Mouse (Mus musculus) midbrain, embryonic 15.5 days (tissue): ENCODE measurements around the gene Cib1. TPM values are rescaled to one million over a fixed set of nuclear protein-coding genes. Genes with fewer than 3 reads are reported as not detected.

ENCODE experiments used
- ATAC-seq: fragments of 200-750 bp; cut with Nextera tagmentation; replicated peaks from 2 replicates; pipeline ENCODE4 v1.8.0; 2017; ENCODE audit warnings: moderate TSS enrichment
- H3K27ac ChIP-seq: fragments of 300-500 bp; sonication (generic); 2 replicates; pipeline ENCODE4 v1.5.1; 2015; ENCODE audit warnings: mild to moderate bottlenecking, inconsistent platforms
- H3K27me3 ChIP-seq: fragments of 300-500 bp; sonication (generic); replicated peaks from 2 replicates; pipeline ENCODE4 v1.6.1; 2015; ENCODE audit warnings: inconsistent platforms
- H3K36me3 ChIP-seq: fragments of 300-500 bp; sonication (generic); replicated peaks from 2 replicates; pipeline ENCODE4 v1.6.1; 2015; ENCODE audit warnings: inconsistent platforms
- H3K4me1 ChIP-seq: fragments of 300-500 bp; sonication (generic); 2 replicates; pipeline ENCODE4 v1.6.1; 2015; ENCODE audit warnings: inconsistent platforms
- H3K4me2 ChIP-seq: fragments of 300-500 bp; sonication (generic); 2 replicates; pipeline ENCODE4 v1.6.1; 2015; ENCODE audit warnings: inconsistent platforms, mild to moderate bottlenecking, moderate library complexity
- H3K4me3 ChIP-seq: fragments of 300-500 bp; sonication (generic); 2 replicates; pipeline ENCODE4 v1.5.1; 2015; ENCODE audit warnings: mild to moderate bottlenecking, inconsistent platforms
- H3K9ac ChIP-seq: fragments of 300-500 bp; sonication (generic); 2 replicates; pipeline ENCODE4 v1.6.1; 2015; ENCODE audit warnings: mild to moderate bottlenecking, inconsistent platforms
- H3K9me3 ChIP-seq: fragments of 300-500 bp; sonication (generic); 2 replicates; pipeline ENCODE4 v1.6.1; 2016; ENCODE audit warnings: inconsistent platforms
- WGBS: fragments of 180-500 bp; shearing (Covaris S2); methylation state at CpG from one replicate; pipeline ENCODE4 v1.1.7; 2015; ENCODE audit warnings: mixed read lengths; 5-methylcytosine and 5-hydroxymethylcytosine counted together
- polyA plus RNA-seq: library from polyadenylated mRNA; unstranded; fragments of >200 nt; fragmentation: Nextera tagmentation; extraction: Ambion mirVana; gene quantifications from 2 replicates; pipeline ENCODE4 v1.2.1, GENCODE M21; 2015

Cib1 gene
- polyA plus RNA-seq, 1 experiment from 2014 or later = 29.7 TPM

DNA sequence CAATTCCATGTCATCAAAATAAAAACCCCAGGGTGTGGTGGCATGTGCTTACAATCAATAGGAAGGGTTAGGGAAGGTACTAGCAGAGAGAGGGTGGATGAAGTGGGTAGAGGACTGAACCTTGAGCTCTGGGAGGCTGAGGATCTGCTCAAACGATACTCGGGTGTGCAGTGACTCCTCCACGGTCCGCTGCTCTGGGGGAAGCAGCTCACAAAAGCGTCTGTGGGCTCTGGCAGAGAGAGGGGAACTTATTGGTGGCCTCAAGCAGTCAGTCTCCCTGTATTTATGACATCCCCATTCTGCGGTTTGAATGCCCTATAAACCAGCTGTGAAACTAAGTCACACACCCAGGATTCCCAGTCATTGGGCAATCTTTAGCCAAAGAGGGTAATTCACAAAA, 2.4 kb downstream of the Cib1 start:
- no peak for ATAC-seq
- 45% methylated on average over 6 of the region's 6 CpGs for WGBS
- H3K27ac ChIP-seq = no peak overlapping the region

DNA sequence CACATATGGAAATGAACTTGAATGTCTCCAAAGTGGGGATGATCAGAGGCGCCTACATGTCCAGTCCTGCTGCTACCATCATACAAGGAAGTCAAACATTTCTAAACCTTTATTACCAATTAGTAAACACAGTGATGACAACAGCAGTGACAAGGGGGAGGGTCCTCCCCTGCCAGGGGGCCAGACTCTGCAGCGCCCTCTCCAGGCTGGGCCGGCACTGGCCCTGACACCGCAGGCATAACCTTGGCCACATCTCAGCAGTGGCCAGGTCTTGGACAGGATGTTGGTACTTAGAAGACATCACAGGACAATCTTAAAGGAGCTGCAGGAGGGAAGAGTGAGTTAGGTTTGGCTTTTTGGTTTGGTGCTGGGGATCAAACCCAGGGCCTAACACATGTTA, 5.5 kb downstream of the Cib1 start:
- Histone ChIP-seq H3K9me3 (no peaks in the 10 kb centered on the region), H3K4me1 (peaks cover 7% of the 10 kb centered on the region), H3K9ac (no peak overlapping the region), H3K27ac (no peak overlapping the region), H3K27me3 (0 out of 2 replicates have a peak, but pooled peaks cover 7% of the 10 kb centered on the region), H3K4me2 (no peak overlapping the region), H3K36me3 (peaks cover 33% of the 10 kb centered on the region), H3K4me3 (no peak overlapping the region)
- ATAC-seq = no peak
- WGBS = 96% methylated on average over 4 of the region's 4 CpGs

More for the DNA sequence above, 2.4 kb downstream of the Cib1 start:
- H3K4me3 ChIP-seq = no peak overlapping the region
- H3K9ac ChIP-seq = no peak overlapping the region
- peaks cover 13% of the 10 kb centered on the region for H3K36me3 ChIP-seq
- H3K9me3 ChIP-seq = no peaks in the 10 kb centered on the region
- H3K4me2 ChIP-seq = no peak overlapping the region
- 0 out of 2 replicates have a peak, but pooled peaks cover 7% of the 10 kb centered on the region for H3K27me3 ChIP-seq
- H3K4me1 ChIP-seq = peaks cover 25% of the 10 kb centered on the region

DNA sequence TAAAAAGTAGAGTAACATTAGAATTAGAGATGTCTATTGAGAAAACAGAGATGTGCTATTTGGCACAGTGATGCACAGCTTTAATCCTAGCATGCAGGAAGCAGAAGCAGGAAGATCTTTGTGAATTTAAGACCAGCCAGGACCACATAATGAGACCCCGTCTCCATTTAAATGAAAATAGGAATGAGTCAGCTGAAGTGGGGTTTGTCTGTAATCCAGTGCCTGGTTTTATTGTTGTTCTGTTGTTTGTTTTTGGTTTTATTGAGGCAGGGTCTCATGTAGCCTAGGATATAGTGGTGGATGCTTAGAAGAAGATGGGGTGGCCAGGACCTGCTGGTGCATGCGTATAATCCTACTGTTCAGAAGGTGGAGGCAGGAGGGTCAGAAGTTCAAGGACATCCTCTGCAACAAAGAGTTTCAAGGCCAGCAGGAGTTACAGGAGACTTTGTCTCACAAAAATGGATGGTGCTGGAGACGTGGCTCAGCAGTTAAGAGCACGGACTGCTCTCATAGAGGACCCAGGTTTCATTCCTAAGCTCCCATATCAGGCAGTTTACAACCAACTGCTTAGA, 11.3 kb downstream of the Cib1 start:
- Histone ChIP-seq H3K4me1 (no peaks in the 10 kb centered on the region), H3K9ac (no peak overlapping the region), H3K27me3 (no peaks in the 10 kb centered on the region), H3K27ac (no peak overlapping the region), H3K9me3 (no peaks in the 10 kb centered on the region), H3K4me2 (no peak overlapping the region), H3K4me3 (no peak overlapping the region), H3K36me3 (peaks cover 69% of the 10 kb centered on the region)
- ATAC-seq = no peak
- 82% methylated on average over 4 of the region's 4 CpGs for WGBS

DNA sequence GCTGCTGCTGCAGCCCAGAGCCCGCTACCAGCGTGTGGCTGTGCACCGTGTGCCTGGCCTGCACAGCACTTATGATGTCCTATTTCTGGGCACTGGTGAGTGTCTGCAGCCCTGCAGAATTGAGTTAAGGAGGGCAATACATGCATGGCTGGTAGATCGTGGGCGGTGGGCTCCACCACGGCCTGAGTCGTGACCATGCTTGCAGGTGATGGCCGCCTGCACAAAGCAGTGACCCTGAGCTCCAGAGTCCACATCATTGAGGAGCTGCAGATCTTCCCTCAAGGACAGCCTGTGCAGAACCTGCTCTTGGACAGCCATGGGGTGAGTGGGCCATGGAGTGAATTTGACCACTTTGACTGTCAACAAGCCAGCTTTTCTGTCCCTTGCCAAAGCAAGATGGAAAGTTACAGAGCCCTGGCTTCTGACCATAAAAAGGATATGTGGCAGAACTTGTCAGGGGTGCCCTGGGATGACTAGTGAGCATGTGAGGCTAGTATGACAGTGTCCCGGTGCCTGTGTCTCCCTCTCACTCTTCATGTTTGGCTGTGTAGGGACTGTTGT, 12.3 kb downstream of the Cib1 start:
- ATAC-seq = no peak
- Histone ChIP-seq H3K27me3 (no peaks in the 10 kb centered on the region), H3K4me1 (no peaks in the 10 kb centered on the region), H3K9me3 (no peaks in the 10 kb centered on the region), H3K4me2 (no peak overlapping the region), H3K36me3 (peaks cover 68% of the 10 kb centered on the region), H3K4me3 (no peak overlapping the region), H3K9ac (no peak overlapping the region), H3K27ac (no peak overlapping the region)
- WGBS = 97% methylated on average over 9 of the region's 9 CpGs

DNA sequence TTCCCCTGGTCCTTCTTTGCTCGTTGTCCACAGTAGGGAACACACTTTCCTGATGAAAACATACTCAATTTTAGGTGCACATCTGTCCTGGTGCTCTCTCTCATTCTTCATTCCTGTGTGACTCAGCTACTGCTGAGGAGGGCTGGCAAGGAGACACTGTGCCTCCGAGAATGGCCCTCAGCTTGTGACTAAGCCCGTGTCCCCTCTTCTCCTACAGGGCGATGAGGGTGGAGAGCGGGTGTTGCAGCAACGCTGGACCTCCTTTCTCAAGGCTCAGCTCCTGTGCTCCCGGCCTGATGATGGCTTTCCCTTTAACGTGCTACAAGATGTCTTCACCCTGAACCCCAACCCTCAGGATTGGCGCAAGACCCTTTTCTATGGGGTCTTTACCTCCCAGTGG, 13.9 kb downstream of the Cib1 start:
- H3K36me3 ChIP-seq = peaks cover 53% of the 10 kb centered on the region
- H3K4me2 ChIP-seq = no peak overlapping the region
- H3K9me3 ChIP-seq = no peaks in the 10 kb centered on the region
- WGBS = 97% methylated on average over 9 of the region's 9 CpGs
- H3K9ac ChIP-seq = no peak overlapping the region
- H3K4me3 ChIP-seq = no peak overlapping the region
- H3K4me1 ChIP-seq = peaks cover 4% of the 10 kb centered on the region; the same call in 1 of the 2 replicates
- no peak overlapping the region for H3K27ac ChIP-seq
- no peaks in the 10 kb centered on the region for H3K27me3 ChIP-seq
- no peak for ATAC-seq

DNA sequence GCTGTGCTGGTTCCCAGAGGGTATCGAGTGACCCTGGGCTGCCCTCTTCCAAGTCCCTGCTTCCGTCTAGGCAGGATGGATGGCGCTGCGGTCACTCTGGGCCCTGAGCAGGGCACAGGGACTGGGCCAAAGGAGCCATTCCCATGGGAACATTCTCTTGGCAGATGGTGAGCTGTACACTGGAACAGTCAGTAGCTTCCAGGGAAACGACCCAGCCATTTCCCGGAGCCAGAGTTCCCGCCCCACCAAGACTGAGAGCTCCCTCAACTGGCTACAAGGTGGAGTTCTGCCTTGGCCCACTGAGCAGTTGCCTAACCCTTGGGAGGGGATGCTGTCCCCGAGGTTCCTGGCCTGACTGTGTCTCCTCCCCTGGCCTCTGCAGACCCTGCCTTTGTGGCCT, 16.0 kb downstream of the Cib1 start:
- Histone ChIP-seq H3K9me3 (no peaks in the 10 kb centered on the region), H3K4me1 (peaks cover 4% of the 10 kb centered on the region; the same call in 1 of the 2 replicates), H3K27ac (no peak overlapping the region), H3K4me3 (no peak overlapping the region), H3K9ac (no peak overlapping the region), H3K36me3 (peaks cover 52% of the 10 kb centered on the region), H3K27me3 (no peaks in the 10 kb centered on the region), H3K4me2 (no peak overlapping the region)
- 69% methylated on average over 8 of the region's 8 CpGs for WGBS
- ATAC-seq = peak; percentile 51; the same call in 1 of the 2 replicates

DNA sequence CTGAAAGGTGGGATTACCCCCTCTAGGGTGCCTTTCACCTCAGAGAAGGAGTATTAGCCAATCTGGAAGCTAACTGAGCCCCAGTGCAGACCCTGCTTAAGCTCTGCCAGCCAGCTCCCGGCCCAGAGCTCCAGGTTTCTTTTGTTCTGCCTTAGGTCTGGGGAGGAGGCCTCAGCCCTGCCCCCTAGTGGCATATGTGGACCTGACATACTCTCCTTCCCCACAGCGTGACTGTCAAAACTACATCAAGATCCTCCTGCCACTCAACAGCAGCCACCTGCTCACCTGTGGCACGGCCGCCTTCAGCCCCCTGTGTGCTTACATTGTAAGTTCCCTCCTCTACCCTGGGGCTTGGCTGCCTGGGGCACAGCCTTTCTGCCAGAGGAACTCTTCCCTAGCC, 17.2 kb downstream of the Cib1 start:
- H3K4me3 ChIP-seq = no peak overlapping the region
- no peaks in the 10 kb centered on the region for H3K27me3 ChIP-seq
- peaks cover 4% of the 10 kb centered on the region; the same call in 1 of the 2 replicates for H3K4me1 ChIP-seq
- no peak overlapping the region for H3K9ac ChIP-seq
- no peaks in the 10 kb centered on the region for H3K9me3 ChIP-seq
- peaks cover 41% of the 10 kb centered on the region for H3K36me3 ChIP-seq
- no peak overlapping the region for H3K4me2 ChIP-seq
- ATAC-seq = peak; percentile 84
- 11% methylated on average over 4 of the region's 4 CpGs for WGBS
- peak overlapping the region; percentile 58 for H3K27ac ChIP-seq

DNA sequence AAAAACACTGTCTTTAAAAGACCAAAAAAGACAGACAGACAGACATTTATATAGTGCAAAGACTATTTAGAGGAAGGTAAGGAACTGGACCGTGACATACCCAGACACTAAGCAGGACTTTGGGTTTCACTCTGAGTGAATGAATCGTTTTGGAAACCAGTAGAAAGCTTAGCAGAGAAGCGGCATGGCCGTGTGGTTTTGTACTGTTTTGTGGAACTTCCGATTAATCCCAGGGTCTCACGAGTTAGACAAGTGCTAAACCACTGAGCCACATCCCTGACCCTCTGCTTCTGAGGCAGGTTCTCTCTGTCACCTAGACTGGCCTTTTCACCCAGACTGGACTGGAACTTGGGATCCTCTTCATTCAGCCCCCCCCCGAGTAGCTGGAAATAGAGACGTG, 18.2 kb downstream of the Cib1 start:
- Histone ChIP-seq H3K9me3 (no peaks in the 10 kb centered on the region), H3K27ac (peak overlapping the region; percentile 58; the same call in 1 of the 2 replicates), H3K9ac (no peak overlapping the region), H3K4me2 (no peak overlapping the region), H3K4me3 (no peak overlapping the region), H3K27me3 (no peaks in the 10 kb centered on the region), H3K4me1 (peaks cover 9% of the 10 kb centered on the region; the same call in 1 of the 2 replicates), H3K36me3 (peaks cover 32% of the 10 kb centered on the region)
- ATAC-seq = no peak
- WGBS = 69% methylated on average over 8 of the region's 8 CpGs

DNA sequence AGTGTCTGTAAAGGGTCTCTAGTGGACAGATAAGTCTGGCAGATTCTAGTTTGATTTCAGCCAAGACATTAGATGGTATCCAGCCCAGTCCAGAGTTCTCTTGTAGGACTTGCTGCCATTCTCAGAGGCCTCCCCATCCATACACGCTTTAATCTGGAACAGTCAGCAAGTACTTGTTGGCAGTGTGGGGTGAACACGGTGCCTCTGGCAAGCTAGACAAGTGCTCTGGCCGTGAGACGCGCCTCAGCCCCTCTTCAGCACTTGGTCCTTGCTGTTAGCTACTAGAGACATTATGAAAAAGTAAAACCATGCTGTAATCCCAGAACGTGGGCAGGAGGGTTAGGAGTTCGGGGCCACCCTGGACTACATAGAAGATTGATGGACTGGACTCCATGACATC, 19.0 kb downstream of the Cib1 start:
- Histone ChIP-seq H3K9ac (no peak overlapping the region), H3K27ac (no peak overlapping the region), H3K9me3 (no peaks in the 10 kb centered on the region), H3K4me3 (no peak overlapping the region), H3K27me3 (no peaks in the 10 kb centered on the region), H3K36me3 (peaks cover 27% of the 10 kb centered on the region), H3K4me2 (no peak overlapping the region), H3K4me1 (peaks cover 17% of the 10 kb centered on the region)
- ATAC-seq = no peak
- WGBS = 89% methylated on average over 7 of the region's 7 CpGs

DNA sequence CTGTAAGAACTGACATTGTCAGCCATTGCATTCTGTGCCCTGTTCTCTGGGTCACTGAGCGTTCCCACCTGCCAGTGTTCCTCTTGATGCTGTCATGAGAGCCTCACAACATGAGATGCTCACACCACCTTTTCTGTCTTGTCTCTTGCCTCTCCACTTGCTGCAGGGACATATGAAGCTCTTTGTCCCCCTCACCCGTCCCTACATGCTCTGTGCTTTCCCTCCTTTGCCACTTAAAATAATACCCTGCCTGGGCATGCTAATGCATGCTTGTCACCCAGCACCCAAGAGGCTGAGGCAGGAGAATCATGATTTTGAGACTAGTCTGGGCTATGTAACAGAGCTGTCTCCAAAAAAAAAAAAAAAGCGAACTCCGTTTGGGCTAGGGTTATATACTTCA, 21.6 kb downstream of the Cib1 start:
- H3K4me2 ChIP-seq = no peak overlapping the region
- H3K27ac ChIP-seq = no peak overlapping the region
- peaks cover 30% of the 10 kb centered on the region for H3K4me1 ChIP-seq
- H3K4me3 ChIP-seq = no peak overlapping the region
- 84% methylated on average over 4 of the region's 4 CpGs for WGBS
- no peaks in the 10 kb centered on the region for H3K9me3 ChIP-seq
- H3K27me3 ChIP-seq = no peaks in the 10 kb centered on the region
- ATAC-seq = no peak
- H3K9ac ChIP-seq = no peak overlapping the region
- H3K36me3 ChIP-seq = 0 out of 2 replicates have a peak, but pooled peaks cover 6% of the 10 kb centered on the region

DNA sequence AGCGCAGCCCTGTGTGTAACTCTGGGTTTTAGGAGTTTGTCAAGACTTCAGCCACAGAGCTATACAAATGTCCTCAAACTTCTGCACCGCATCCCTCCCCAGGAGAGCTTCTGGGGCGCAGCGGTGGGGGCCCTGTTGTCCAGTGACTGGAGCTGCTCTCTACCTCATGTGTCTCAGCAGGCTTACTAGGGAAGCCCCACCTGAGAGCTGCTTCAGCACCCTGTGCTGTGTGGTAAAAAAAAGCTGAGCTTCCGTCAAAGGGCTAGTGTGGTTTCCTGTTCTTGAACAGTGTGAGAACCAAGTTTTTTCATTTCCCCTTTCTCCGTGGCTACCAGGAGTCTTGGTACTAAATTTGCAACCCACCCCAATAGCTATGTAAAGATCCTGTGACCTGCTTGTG, 22.9 kb downstream of the Cib1 start:
- Histone ChIP-seq H3K36me3 (0 out of 2 replicates have a peak, but pooled peaks cover 4% of the 10 kb centered on the region), H3K27ac (no peak overlapping the region), H3K4me2 (no peak overlapping the region), H3K4me1 (peaks cover 30% of the 10 kb centered on the region), H3K4me3 (no peak overlapping the region), H3K9me3 (no peaks in the 10 kb centered on the region), H3K27me3 (no peaks in the 10 kb centered on the region), H3K9ac (no peak overlapping the region)
- ATAC-seq = no peak
- WGBS = 86% methylated on average over 6 of the region's 6 CpGs

DNA sequence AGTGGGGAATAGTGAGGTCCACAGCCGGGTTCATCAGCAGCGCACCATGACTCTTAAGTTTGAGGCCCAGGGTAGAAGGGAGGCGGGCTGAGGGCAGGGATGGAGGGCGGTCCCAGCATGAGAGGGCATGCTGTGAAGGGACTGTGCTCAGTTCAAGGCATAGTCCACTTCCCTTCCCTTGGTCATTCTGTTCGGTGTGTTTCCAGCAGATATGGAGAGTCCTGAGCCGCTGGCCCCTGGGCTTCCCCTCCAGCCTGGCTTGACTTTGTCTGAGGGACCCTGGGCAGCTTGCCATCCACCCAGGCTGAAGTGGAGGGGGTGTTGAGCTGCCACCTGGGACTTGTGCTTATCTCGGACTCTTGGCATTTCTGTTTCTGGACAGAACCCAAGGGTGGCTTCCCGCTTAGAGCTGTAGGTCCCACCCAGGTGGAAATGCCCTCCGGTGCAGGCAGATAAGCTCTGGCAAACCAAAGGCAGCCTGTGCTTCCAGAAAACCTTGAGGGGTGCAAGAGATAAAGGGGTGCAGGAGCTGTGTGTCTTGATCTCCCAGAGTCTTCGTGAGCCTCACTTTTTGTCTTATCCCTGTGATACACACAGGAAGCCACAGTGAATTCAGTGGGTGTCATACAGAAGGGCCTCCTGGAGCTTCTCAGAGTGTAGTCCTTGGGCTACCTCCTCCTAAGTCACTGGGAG, 23.7 kb downstream of the Cib1 start:
- WGBS = 72% methylated on average over 10 of the region's 10 CpGs
- no peak for ATAC-seq
- H3K9me3 ChIP-seq = no peaks in the 10 kb centered on the region
- H3K4me3 ChIP-seq = no peak overlapping the region
- H3K27ac ChIP-seq = no peak overlapping the region
- 0 out of 2 replicates have a peak, but pooled peaks cover 4% of the 10 kb centered on the region for H3K36me3 ChIP-seq
- no peak overlapping the region for H3K4me2 ChIP-seq
- H3K4me1 ChIP-seq = peaks cover 38% of the 10 kb centered on the region
- no peak overlapping the region for H3K9ac ChIP-seq
- no peaks in the 10 kb centered on the region for H3K27me3 ChIP-seq
